Mouse (Mus musculus): ENCODE results near the gene Ttc9b. TPM values are rescaled to one million over a fixed set of nuclear protein-coding genes. Genes with fewer than 3 reads are reported as not detected.
"Not testable (repeated sequence)": the region's sequence is repeated elsewhere in the genome, so short reads cannot be mapped to it uniquely, and the experiment has no call there.

Gene Ttc9b
- polyA plus RNA-seq, 1 experiment, result not detected

GRCm38 (mm10) chr7:27613751-27614499 is 39.8 kb upstream of the Ttc9b start:
- no peak overlapping the region for H3K27ac ChIP-seq (ENCODE audit: insufficient read depth, low read length)
- TF ChIP-seq POLR2A (IDR thresholded peaks at IDR 0.05; ENCODE audit: insufficient read depth, low read length) (no peak), EP300 (IDR thresholded peaks at IDR 0.05; ENCODE audit: insufficient read depth, low read depth, low read length) (no peak), CTCF (IDR thresholded peaks at IDR 0.05; ENCODE audit: low read depth, low read length) (no peak)
- H3K27me3 ChIP-seq (ENCODE audit: control insufficient read depth, insufficient read depth, low read length, poor library complexity, severe bottlenecking), result no peaks in the 10 kb centered on the region
- no peaks in the 10 kb centered on the region for H3K4me1 ChIP-seq (ENCODE audit: control insufficient read depth, insufficient read depth, low read length)
- H3K36me3 ChIP-seq (ENCODE audit: control insufficient read depth, insufficient read depth, low read length, poor library complexity, severe bottlenecking), result peaks cover 8% of the 10 kb centered on the region
- no peak overlapping the region for H3K9ac ChIP-seq (ENCODE audit: low read depth, poor library complexity, severe bottlenecking)
- no peaks in the 10 kb centered on the region for H3K9me3 ChIP-seq (replicated peaks; ENCODE audit: control insufficient read depth, insufficient read depth, low read length, poor library complexity, severe bottlenecking)
- no peak overlapping the region for H3K4me3 ChIP-seq (ENCODE audit: low read depth, low read length)

GRCm38 (mm10) chr7:27621028-27621427 is 32.7 kb upstream of the Ttc9b start:
- H3K36me3 ChIP-seq (ENCODE audit: control insufficient read depth, insufficient read depth, low read length, poor library complexity, severe bottlenecking), result peaks cover 8% of the 10 kb centered on the region; the same call in 1 of the 2 replicates
- H3K4me3 ChIP-seq (ENCODE audit: low read depth, low read length), result no peak overlapping the region
- peaks cover 4% of the 10 kb centered on the region for H3K4me1 ChIP-seq (ENCODE audit: control insufficient read depth, insufficient read depth, low read length)
- H3K9me3 ChIP-seq (replicated peaks; ENCODE audit: control insufficient read depth, insufficient read depth, low read length, poor library complexity, severe bottlenecking), result no peaks in the 10 kb centered on the region
- no peak overlapping the region for H3K9ac ChIP-seq (ENCODE audit: low read depth, poor library complexity, severe bottlenecking)
- no peaks in the 10 kb centered on the region for H3K27me3 ChIP-seq (ENCODE audit: control insufficient read depth, insufficient read depth, low read length, poor library complexity, severe bottlenecking)
- no peak overlapping the region for H3K27ac ChIP-seq (ENCODE audit: insufficient read depth, low read length)
- TF ChIP-seq POLR2A (IDR thresholded peaks at IDR 0.05; ENCODE audit: insufficient read depth, low read length) (no peak), EP300 (IDR thresholded peaks at IDR 0.05; ENCODE audit: insufficient read depth, low read depth, low read length) (no peak), CTCF (IDR thresholded peaks at IDR 0.05; ENCODE audit: low read depth, low read length) (no peak)

- Histone ChIP-seq H3K27me3 (ENCODE audit: control insufficient read depth, insufficient read depth, low read length, poor library complexity, severe bottlenecking) (no peaks in the 10 kb centered on the region), H3K36me3 (ENCODE audit: control insufficient read depth, insufficient read depth, low read length, poor library complexity, severe bottlenecking) (peaks cover 8% of the 10 kb centered on the region; the same call in 1 of the 2 replicates), H3K9me3 (replicated peaks; ENCODE audit: control insufficient read depth, insufficient read depth, low read length, poor library complexity, severe bottlenecking) (no peaks in the 10 kb centered on the region), H3K4me3 (ENCODE audit: low read depth, low read length) (no peak overlapping the region), H3K4me1 (ENCODE audit: control insufficient read depth, insufficient read depth, low read length) (peaks cover 4% of the 10 kb centered on the region), H3K9ac (ENCODE audit: low read depth, poor library complexity, severe bottlenecking) (no peak overlapping the region), H3K27ac (ENCODE audit: insufficient read depth, low read length) (no peak overlapping the region)
- 0 out of 2 replicates have a peak, but pooled peaks have one; percentile 14 for TF ChIP-seq EP300 (IDR thresholded peaks at IDR 0.05; ENCODE audit: insufficient read depth, low read depth, low read length)
- TF ChIP-seq POLR2A (IDR thresholded peaks at IDR 0.05; ENCODE audit: insufficient read depth, low read length), result no peak
- no peak for TF ChIP-seq CTCF (IDR thresholded peaks at IDR 0.05; ENCODE audit: low read depth, low read length)
These were observed 31.5 kb upstream of the Ttc9b start for GRCm38 (mm10) chr7:27622234-27622633.

- H3K9ac ChIP-seq (ENCODE audit: low read depth, poor library complexity, severe bottlenecking), result no peak overlapping the region
- TF ChIP-seq CTCF (IDR thresholded peaks at IDR 0.05; ENCODE audit: low read depth, low read length) (no peak), EP300 (IDR thresholded peaks at IDR 0.05; ENCODE audit: insufficient read depth, low read depth, low read length) (no peak), POLR2A (IDR thresholded peaks at IDR 0.05; ENCODE audit: insufficient read depth, low read length) (no peak)
- no peaks in the 10 kb centered on the region for H3K9me3 ChIP-seq (replicated peaks; ENCODE audit: control insufficient read depth, insufficient read depth, low read length, poor library complexity, severe bottlenecking)
- no peaks in the 10 kb centered on the region for H3K27me3 ChIP-seq (ENCODE audit: control insufficient read depth, insufficient read depth, low read length, poor library complexity, severe bottlenecking)
- H3K4me3 ChIP-seq (ENCODE audit: low read depth, low read length), result no peak overlapping the region
- peaks cover 4% of the 10 kb centered on the region for H3K4me1 ChIP-seq (ENCODE audit: control insufficient read depth, insufficient read depth, low read length)
- H3K36me3 ChIP-seq (ENCODE audit: control insufficient read depth, insufficient read depth, low read length, poor library complexity, severe bottlenecking), result 0 out of 2 replicates have a peak, but pooled peaks cover 8% of the 10 kb centered on the region
- H3K27ac ChIP-seq (ENCODE audit: insufficient read depth, low read length), result no peak overlapping the region
These were observed 28.7 kb upstream of the Ttc9b start for GRCm38 (mm10) chr7:27624967-27625366.

GRCm38 (mm10) chr7:27627707-27628106 is 26.0 kb upstream of the Ttc9b start:
- TF ChIP-seq CTCF (IDR thresholded peaks at IDR 0.05; ENCODE audit: low read depth, low read length) (no peak), EP300 (IDR thresholded peaks at IDR 0.05; ENCODE audit: insufficient read depth, low read depth, low read length) (no peak), POLR2A (IDR thresholded peaks at IDR 0.05; ENCODE audit: insufficient read depth, low read length) (no peak)
- Histone ChIP-seq H3K27ac (ENCODE audit: insufficient read depth, low read length) (no peak overlapping the region), H3K36me3 (ENCODE audit: control insufficient read depth, insufficient read depth, low read length, poor library complexity, severe bottlenecking) (peaks cover 14% of the 10 kb centered on the region; the same call in 1 of the 2 replicates)

GRCm38 (mm10) chr7:27628190-27628589 is 25.5 kb upstream of the Ttc9b start:
- no peaks in the 10 kb centered on the region for H3K4me1 ChIP-seq (ENCODE audit: control insufficient read depth, insufficient read depth, low read length)
- no peak for TF ChIP-seq CTCF (IDR thresholded peaks at IDR 0.05; ENCODE audit: low read depth, low read length)
- no peak for TF ChIP-seq POLR2A (IDR thresholded peaks at IDR 0.05; ENCODE audit: insufficient read depth, low read length)
- no peak for TF ChIP-seq EP300 (IDR thresholded peaks at IDR 0.05; ENCODE audit: insufficient read depth, low read depth, low read length)
- no peaks in the 10 kb centered on the region for H3K9me3 ChIP-seq (replicated peaks; ENCODE audit: control insufficient read depth, insufficient read depth, low read length, poor library complexity, severe bottlenecking)
- no peak overlapping the region for H3K4me3 ChIP-seq (ENCODE audit: low read depth, low read length)
- peaks cover 14% of the 10 kb centered on the region; the same call in 1 of the 2 replicates for H3K36me3 ChIP-seq (ENCODE audit: control insufficient read depth, insufficient read depth, low read length, poor library complexity, severe bottlenecking)
- no peak overlapping the region for H3K27ac ChIP-seq (ENCODE audit: insufficient read depth, low read length)
- H3K27me3 ChIP-seq (ENCODE audit: control insufficient read depth, insufficient read depth, low read length, poor library complexity, severe bottlenecking), result no peaks in the 10 kb centered on the region
- no peak overlapping the region for H3K9ac ChIP-seq (ENCODE audit: low read depth, poor library complexity, severe bottlenecking)

More at GRCm38 (mm10) chr7:27627707-27628106, 26.0 kb upstream of the Ttc9b start:
- H3K9me3 ChIP-seq (replicated peaks; ENCODE audit: control insufficient read depth, insufficient read depth, low read length, poor library complexity, severe bottlenecking), result no peaks in the 10 kb centered on the region
- no peak overlapping the region for H3K4me3 ChIP-seq (ENCODE audit: low read depth, low read length)
- peaks cover 2% of the 10 kb centered on the region for H3K4me1 ChIP-seq (ENCODE audit: control insufficient read depth, insufficient read depth, low read length)
- no peak overlapping the region for H3K9ac ChIP-seq (ENCODE audit: low read depth, poor library complexity, severe bottlenecking)
- H3K27me3 ChIP-seq (ENCODE audit: control insufficient read depth, insufficient read depth, low read length, poor library complexity, severe bottlenecking), result no peaks in the 10 kb centered on the region

GRCm38 (mm10) chr7:27628816-27629215 is 24.9 kb upstream of the Ttc9b start:
- H3K4me1 ChIP-seq (ENCODE audit: control insufficient read depth, insufficient read depth, low read length); H3K9ac ChIP-seq (ENCODE audit: low read depth, poor library complexity, severe bottlenecking); H3K27me3 ChIP-seq (ENCODE audit: control insufficient read depth, insufficient read depth, low read length, poor library complexity, severe bottlenecking); H3K4me3 ChIP-seq (ENCODE audit: low read depth, low read length); H3K27ac ChIP-seq (ENCODE audit: insufficient read depth, low read length); H3K9me3 ChIP-seq (replicated peaks; ENCODE audit: control insufficient read depth, insufficient read depth, low read length, poor library complexity, severe bottlenecking): not testable (repeated sequence)
- H3K36me3 ChIP-seq (ENCODE audit: control insufficient read depth, insufficient read depth, low read length, poor library complexity, severe bottlenecking), result peaks cover 14% of the 10 kb centered on the region; the same call in 1 of the 2 replicates
